In genomic region chr13:30069397-30069796, GRCm38 (mm10) we compare ENCODE assay signal across 26 mouse cellular contexts.
"Had no signal": no experiment of that assay in that cellular context is flagged by ENCODE, and none has a peak within 500 bp of the region (broad histone marks: within the 10 kb centered on the region; RNA-seq: fewer than 3 reads in every experiment).

No protein-coding gene starts in this region.

- H3K36me3 ChIP-seq: heart, embryonic 10.5 days; heart, embryonic 12.5 days; hindbrain, embryonic 10.5 days; hindbrain, embryonic 12.5 days; kidney, embryonic 15.5 days; limb, embryonic 13.5 days; limb, embryonic 15.5 days; liver, embryonic 12.5 days had no signal

- DNase-seq: gastrocnemius, adult 2 months; gastrocnemius, postnatal 10 days; gastrocnemius, postnatal 25 days; heart, adult 18-20 months; heart, postnatal 10 days; heart, postnatal 4 days; kidney, adult 11 months; kidney, adult 2 months; kidney, adult 9 months; kidney, postnatal 14 days; kidney, postnatal 36 days; layer of hippocampus, adult 9-11 months; layer of hippocampus, postnatal 36 days; left cerebral cortex, postnatal 4 days had no signal

- H3K4me1 ChIP-seq: heart, embryonic 10.5 days; heart, embryonic 12.5 days; hindbrain, embryonic 12.5 days; kidney, embryonic 15.5 days; limb, embryonic 13.5 days; limb, embryonic 15.5 days; liver, embryonic 12.5 days had no signal

- H3K9me3 ChIP-seq: heart, embryonic 10.5 days; heart, embryonic 12.5 days; hindbrain, embryonic 10.5 days; hindbrain, embryonic 12.5 days; kidney, embryonic 15.5 days; limb, embryonic 13.5 days; limb, embryonic 15.5 days; liver, embryonic 12.5 days had no signal

- H3K4me3 ChIP-seq: gastrocnemius, adult 2 months; heart, embryonic 10.5 days; heart, embryonic 12.5 days; hindbrain, embryonic 10.5 days; hindbrain, embryonic 12.5 days; kidney, embryonic 15.5 days; limb, embryonic 13.5 days; limb, embryonic 15.5 days; liver, embryonic 12.5 days had no signal

- H3K9ac ChIP-seq: heart, embryonic 12.5 days; hindbrain, embryonic 12.5 days; hindbrain, embryonic 14.5 days; kidney, embryonic 15.5 days; limb, embryonic 13.5 days; limb, embryonic 15.5 days; liver, embryonic 12.5 days had no signal

- ATAC-seq: hindbrain, embryonic 16.5 days; intestine, embryonic 16.5 days; liver, embryonic 12.5 days had no signal

- H3K27ac ChIP-seq: gastrocnemius, adult 2 months; heart, embryonic 10.5 days; hindbrain, embryonic 10.5 days; hindbrain, embryonic 12.5 days; hindbrain, embryonic 14.5 days; kidney, embryonic 15.5 days; kidney, postnatal 0 days; limb, embryonic 13.5 days; limb, embryonic 15.5 days; liver, embryonic 12.5 days had no signal

- H3K27me3 ChIP-seq: heart, embryonic 12.5 days; hindbrain, embryonic 12.5 days; kidney, embryonic 15.5 days; limb, embryonic 13.5 days; limb, embryonic 15.5 days; liver, embryonic 12.5 days had no signal
